Mouse (Mus musculus): ENCODE measurements around the gene Casz1. TPM values are rescaled to one million over a fixed set of nuclear protein-coding genes. Genes with fewer than 3 reads are reported as not detected.
A peak's percentile ranks its signal among the peaks of the same experiment; 100 is the strongest.

Gene Casz1
- polyA plus RNA-seq, 1 experiment from 2014 or later: 6.7 TPM

GRCm38 (mm10) chr4:148951821-148952291 is 147.6 kb downstream of the Casz1 start:
- ATAC-seq (replicated peaks; ENCODE audit: low FRiP score, low read depth): 0 out of 2 replicates have a peak, but pooled peaks have one; percentile 11
- Histone ChIP-seq H3K36me3 (ENCODE audit: insufficient read depth, low read length) (no peaks in the 10 kb centered on the region), H3K27ac (no peak overlapping the region), H3K4me1 (replicated peaks; ENCODE audit: insufficient read depth, low read length) (peaks cover 31% of the 10 kb centered on the region; the same call in 1 of the 2 replicates), H3K9me3 (replicated peaks; ENCODE audit: low read length) (no peaks in the 10 kb centered on the region), H3K4me2 (ENCODE audit: low read length) (peak overlapping the region; percentile 59), H3K9ac (ENCODE audit: low read depth, low read length) (no peak overlapping the region), H3K4me3 (replicated peaks; ENCODE audit: low read depth, low read length) (peak overlapping the region; percentile 30), H3K27me3 (ENCODE audit: insufficient read depth, low read length) (peaks cover 4% of the 10 kb centered on the region; the same call in 1 of the 2 replicates)
- no peak for DNase-seq (ENCODE audit: low spot score)
- 17% methylated on average over 42 of the region's 44 CpGs for WGBS
- no peak; the same call in 1 of the 2 replicates for TF ChIP-seq CTCF (IDR thresholded peaks at IDR 0.05; ENCODE audit: low read depth)

- peak; percentile 16 for ATAC-seq (replicated peaks; ENCODE audit: low FRiP score, low read depth)
- WGBS: 13% methylated on average over 65 of the region's 69 CpGs
- Histone ChIP-seq H3K9ac (ENCODE audit: low read depth, low read length) (peak overlapping the region; percentile 37; the same call in 1 of the 2 replicates), H3K4me3 (replicated peaks; ENCODE audit: low read depth, low read length) (peak overlapping the region; percentile 30), H3K4me2 (ENCODE audit: low read length) (peak overlapping the region; percentile 59), H3K27me3 (ENCODE audit: insufficient read depth, low read length) (peaks cover 4% of the 10 kb centered on the region; the same call in 1 of the 2 replicates), H3K4me1 (replicated peaks; ENCODE audit: insufficient read depth, low read length) (peaks cover 29% of the 10 kb centered on the region; the same call in 1 of the 2 replicates), H3K9me3 (replicated peaks; ENCODE audit: low read length) (no peaks in the 10 kb centered on the region), H3K27ac (no peak overlapping the region), H3K36me3 (ENCODE audit: insufficient read depth, low read length) (no peaks in the 10 kb centered on the region)
- DNase-seq (ENCODE audit: low spot score): no peak
- no peak for TF ChIP-seq CTCF (IDR thresholded peaks at IDR 0.05; ENCODE audit: low read depth)
These were observed 148.3 kb downstream of the Casz1 start for GRCm38 (mm10) chr4:148952328-148953222.

DNA sequence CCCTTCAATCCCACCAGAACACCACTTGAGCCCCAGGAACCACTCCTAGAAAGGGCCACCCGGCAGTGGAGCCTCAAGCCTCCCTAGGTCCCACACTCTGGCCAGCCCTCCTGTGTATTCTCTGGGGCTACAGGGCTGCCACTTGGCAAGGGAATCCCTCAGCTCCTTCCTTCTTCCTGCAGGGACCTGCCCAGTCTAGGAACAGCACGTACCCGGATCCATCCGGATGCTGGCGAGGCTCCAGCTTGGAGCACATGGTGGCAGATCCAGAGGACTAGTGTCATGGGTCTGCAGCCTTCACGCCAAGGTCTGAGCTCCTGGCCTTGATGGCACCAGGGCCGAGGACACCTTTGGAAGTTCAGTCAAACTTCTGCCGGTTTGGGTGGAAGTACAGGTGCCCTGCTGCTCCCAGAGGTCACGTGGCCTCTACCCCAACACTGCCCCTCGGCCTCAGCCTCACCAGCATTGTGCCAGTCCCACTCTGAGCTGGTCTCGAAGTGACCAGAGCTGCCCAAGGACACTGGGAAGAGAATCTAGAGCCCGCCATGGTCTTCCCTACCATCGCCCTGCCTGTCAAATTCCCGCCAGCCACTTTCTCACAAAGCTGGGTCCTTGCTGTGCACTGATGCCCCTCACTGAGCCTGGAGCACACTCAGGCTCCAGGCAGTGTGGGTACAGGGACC is 151.0 kb downstream of the Casz1 start:
- ATAC-seq (replicated peaks; ENCODE audit: low FRiP score, low read depth) (no peak), DNase-seq (ENCODE audit: low spot score) (no peak)
- Histone ChIP-seq H3K9me3 (replicated peaks; ENCODE audit: low read length) (no peaks in the 10 kb centered on the region), H3K4me3 (replicated peaks; ENCODE audit: low read depth, low read length) (no peak overlapping the region), H3K27me3 (ENCODE audit: insufficient read depth, low read length) (peaks cover 4% of the 10 kb centered on the region; the same call in 1 of the 2 replicates), H3K4me2 (ENCODE audit: low read length) (no peak overlapping the region), H3K4me1 (replicated peaks; ENCODE audit: insufficient read depth, low read length) (peaks cover 23% of the 10 kb centered on the region; the same call in 1 of the 2 replicates), H3K36me3 (ENCODE audit: insufficient read depth, low read length) (no peaks in the 10 kb centered on the region), H3K9ac (ENCODE audit: low read depth, low read length) (no peak overlapping the region), H3K27ac (0 out of 2 replicates have a peak overlapping the region, but pooled peaks have one; percentile 25)
- 78% methylated on average over 14 of the region's 14 CpGs for WGBS
- no peak for TF ChIP-seq CTCF (IDR thresholded peaks at IDR 0.05; ENCODE audit: low read depth)

- Histone ChIP-seq H3K27me3 (ENCODE audit: insufficient read depth, low read length) (no peaks in the 10 kb centered on the region), H3K36me3 (ENCODE audit: insufficient read depth, low read length) (peaks cover 11% of the 10 kb centered on the region), H3K9ac (ENCODE audit: low read depth, low read length) (no peak overlapping the region), H3K4me1 (replicated peaks; ENCODE audit: insufficient read depth, low read length) (peaks cover 14% of the 10 kb centered on the region; the same call in 1 of the 2 replicates), H3K4me3 (replicated peaks; ENCODE audit: low read depth, low read length) (no peak overlapping the region), H3K9me3 (replicated peaks; ENCODE audit: low read length) (no peaks in the 10 kb centered on the region), H3K27ac (peak overlapping the region; percentile 65; the same call in 1 of the 2 replicates), H3K4me2 (ENCODE audit: low read length) (no peak overlapping the region)
- peak; percentile 90 for ATAC-seq (replicated peaks; ENCODE audit: low FRiP score, low read depth)
- peak; percentile 41; the same call in 1 of the 2 replicates for TF ChIP-seq CTCF (IDR thresholded peaks at IDR 0.05; ENCODE audit: low read depth)
- peak; percentile 73 for DNase-seq (ENCODE audit: low spot score)
- WGBS: 53% methylated on average over 12 of the region's 12 CpGs
These were observed 155.8 kb downstream of the Casz1 start for GRCm38 (mm10) chr4:148960011-148960410.

DNA sequence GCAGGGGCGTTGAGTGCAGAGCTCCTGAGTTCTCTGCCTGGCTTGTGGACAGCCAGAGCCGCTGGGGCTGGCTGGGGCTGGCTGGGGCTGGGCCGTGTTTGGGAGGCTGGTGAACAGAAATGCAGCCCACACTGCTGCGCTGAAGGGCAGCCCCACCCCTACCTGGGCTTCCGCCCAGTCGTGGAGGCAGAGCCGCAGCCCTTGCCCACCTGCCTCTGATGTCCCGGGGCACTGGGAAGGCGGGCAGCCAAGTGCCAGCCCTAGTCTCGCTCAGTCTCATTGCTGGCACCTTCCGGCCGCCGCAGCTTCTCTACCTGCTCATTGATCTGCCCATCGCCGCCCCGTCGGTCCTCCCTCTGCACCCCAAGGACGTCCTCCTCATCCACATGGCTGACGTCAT is 156.9 kb downstream of the Casz1 start:
- DNase-seq (ENCODE audit: low spot score) (no peak), ATAC-seq (replicated peaks; ENCODE audit: low FRiP score, low read depth) (no peak)
- 89% methylated on average over 19 of the region's 19 CpGs for WGBS
- no peak overlapping the region for H3K4me3 ChIP-seq (replicated peaks; ENCODE audit: low read depth, low read length)
- H3K27me3 ChIP-seq (ENCODE audit: insufficient read depth, low read length): no peaks in the 10 kb centered on the region
- H3K9me3 ChIP-seq (replicated peaks; ENCODE audit: low read length): no peaks in the 10 kb centered on the region
- H3K4me1 ChIP-seq (replicated peaks; ENCODE audit: insufficient read depth, low read length): peaks cover 8% of the 10 kb centered on the region; the same call in 1 of the 2 replicates
- H3K27ac ChIP-seq: no peak overlapping the region
- no peak overlapping the region for H3K9ac ChIP-seq (ENCODE audit: low read depth, low read length)
- H3K4me2 ChIP-seq (ENCODE audit: low read length): no peak overlapping the region
- no peak for TF ChIP-seq CTCF (IDR thresholded peaks at IDR 0.05; ENCODE audit: low read depth)
- H3K36me3 ChIP-seq (ENCODE audit: insufficient read depth, low read length): peaks cover 11% of the 10 kb centered on the region

GRCm38 (mm10) chr4:148962096-148962495 is 157.9 kb downstream of the Casz1 start:
- Histone ChIP-seq H3K27ac (no peak overlapping the region), H3K4me1 (replicated peaks; ENCODE audit: insufficient read depth, low read length) (peaks cover 5% of the 10 kb centered on the region; the same call in 1 of the 2 replicates), H3K36me3 (ENCODE audit: insufficient read depth, low read length) (peaks cover 11% of the 10 kb centered on the region), H3K9me3 (replicated peaks; ENCODE audit: low read length) (no peaks in the 10 kb centered on the region), H3K4me2 (ENCODE audit: low read length) (no peak overlapping the region), H3K9ac (ENCODE audit: low read depth, low read length) (no peak overlapping the region), H3K27me3 (ENCODE audit: insufficient read depth, low read length) (no peaks in the 10 kb centered on the region), H3K4me3 (replicated peaks; ENCODE audit: low read depth, low read length) (no peak overlapping the region)
- DNase-seq (ENCODE audit: low spot score): no peak
- no peak for ATAC-seq (replicated peaks; ENCODE audit: low FRiP score, low read depth)
- 90% methylated on average over 1 of the region's 1 CpGs for WGBS
- no peak for TF ChIP-seq CTCF (IDR thresholded peaks at IDR 0.05; ENCODE audit: low read depth)

All from kidney, postnatal 0 days (tissue).